Mouse (Mus musculus) heart, embryonic 16.5 days (tissue): ENCODE results near the gene Gm47791. TPM values are rescaled to one million over a fixed set of nuclear protein-coding genes. Genes with fewer than 3 reads are reported as not detected.
A peak's percentile ranks its signal among the peaks of the same experiment; 100 is the strongest.

Experiments used
- ATAC-seq: fragments of 200-750 bp; cut with Nextera tagmentation; replicated peaks from 2 replicates; pipeline ENCODE4 v1.8.0; 2017; ENCODE audit warnings: moderate number of reproducible peaks; ENCODE audit not compliant: insufficient read depth, low FRiP score; ENCODE audit errors: extremely low read depth
- H3K27ac ChIP-seq: fragments of 300-500 bp; sonication (generic); 2 replicates; pipeline ENCODE4 v1.5.1; 2014; ENCODE audit warnings: mild to moderate bottlenecking, low read length, control low read depth, moderate library complexity
- H3K27me3 ChIP-seq: fragments of 300-500 bp; sonication (generic); 2 replicates; pipeline ENCODE4 v1.6.1; 2014; ENCODE audit warnings: low read length, mixed read lengths; ENCODE audit not compliant: control insufficient read depth, insufficient read depth
- H3K36me3 ChIP-seq: fragments of 300-500 bp; sonication (generic); 2 replicates; pipeline ENCODE4 v1.6.1; 2014; ENCODE audit not compliant: control insufficient read depth, insufficient read depth
- H3K4me1 ChIP-seq: fragments of 300-500 bp; sonication (generic); 2 replicates; pipeline ENCODE4 v1.6.1; 2014; ENCODE audit warnings: low read length, mixed read lengths; ENCODE audit not compliant: control insufficient read depth, insufficient read depth
- H3K4me2 ChIP-seq: fragments of 300-500 bp; sonication (generic); 2 replicates; pipeline ENCODE4 v1.6.1; 2014; ENCODE audit warnings: low read depth, mild to moderate bottlenecking, control low read depth, low read length
- H3K4me3 ChIP-seq: fragments of 300-500 bp; sonication (generic); 2 replicates; pipeline ENCODE4 v1.5.1; 2014; ENCODE audit warnings: mild to moderate bottlenecking, control low read depth, low read length
- H3K9ac ChIP-seq: fragments of 300-500 bp; sonication (generic); 2 replicates; pipeline ENCODE4 v1.6.1; 2014; ENCODE audit warnings: low read length, control low read depth
- H3K9me3 ChIP-seq: fragments of 300-500 bp; sonication (generic); replicated peaks from 2 replicates; pipeline ENCODE4 v1.6.1; 2016; ENCODE audit warnings: low read length; ENCODE audit not compliant: control insufficient read depth
- WGBS: fragments of 180-500 bp; shearing (Covaris S2); extraction: QIAGEN DNeasy Blood & Tissue Kit; methylation state at CpG from one replicate; pipeline ENCODE4 v1.1.7; 2014; 5-methylcytosine and 5-hydroxymethylcytosine counted together
- polyA plus RNA-seq: library from polyadenylated mRNA; unstranded; fragments of >200 nt; fragmentation: Nextera tagmentation; extraction: Ambion mirVana; gene quantifications from 2 replicates; pipeline ENCODE4 v1.2.1, GENCODE M21; 2015

The Gm47791 gene
- polyA plus RNA-seq, 1 experiment from 2014 or later: not detected

- no peak for ATAC-seq
Measured at GRCm38 (mm10) chr1:82804059-82804458, 33.0 kb upstream of the Gm47791 start.

GRCm38 (mm10) chr1:82803608-82804007, 32.6 kb upstream of the Gm47791 start:
- ATAC-seq: no peak
- peaks cover 8% of the 10 kb centered on the region for H3K4me1 ChIP-seq
- H3K4me3 ChIP-seq: no peak overlapping the region
- no peak overlapping the region for H3K27ac ChIP-seq
- no peak overlapping the region for H3K4me2 ChIP-seq
- H3K27me3 ChIP-seq: no peaks in the 10 kb centered on the region
- WGBS: 74% methylated on average over 7 of the region's 7 CpGs
- no peaks in the 10 kb centered on the region for H3K9me3 ChIP-seq
- H3K36me3 ChIP-seq: no peaks in the 10 kb centered on the region
- no peak overlapping the region for H3K9ac ChIP-seq

More at GRCm38 (mm10) chr1:82804059-82804458, 33.0 kb upstream of the Gm47791 start:
- H3K36me3 ChIP-seq: no peaks in the 10 kb centered on the region
- 79% methylated on average over 1 of the region's 1 CpGs for WGBS
- H3K27me3 ChIP-seq: no peaks in the 10 kb centered on the region
- no peak overlapping the region for H3K4me3 ChIP-seq
- no peaks in the 10 kb centered on the region for H3K9me3 ChIP-seq
- H3K27ac ChIP-seq: no peak overlapping the region
- no peak overlapping the region for H3K4me2 ChIP-seq
- no peak overlapping the region for H3K9ac ChIP-seq
- peaks cover 10% of the 10 kb centered on the region for H3K4me1 ChIP-seq

GRCm38 (mm10) chr1:82801105-82801783, 30.2 kb upstream of the Gm47791 start:
- Histone ChIP-seq H3K9ac (no peak overlapping the region), H3K4me3 (no peak overlapping the region), H3K4me2 (no peak overlapping the region), H3K9me3 (no peaks in the 10 kb centered on the region), H3K4me1 (peaks cover 8% of the 10 kb centered on the region), H3K27me3 (no peaks in the 10 kb centered on the region), H3K36me3 (no peaks in the 10 kb centered on the region), H3K27ac (no peak overlapping the region)
- WGBS: 57% methylated on average over 12 of the region's 12 CpGs
- no peak for ATAC-seq

- WGBS: 74% methylated on average over 4 of the region's 4 CpGs
- ATAC-seq: no peak
- no peak overlapping the region for H3K4me2 ChIP-seq
Measured at GRCm38 (mm10) chr1:82798922-82799321, 27.9 kb upstream of the Gm47791 start.

GRCm38 (mm10) chr1:82798304-82798703, 27.3 kb upstream of the Gm47791 start:
- Histone ChIP-seq H3K4me2 (no peak overlapping the region), H3K9ac (no peak overlapping the region), H3K36me3 (no peaks in the 10 kb centered on the region), H3K9me3 (no peaks in the 10 kb centered on the region), H3K4me1 (peaks cover 3% of the 10 kb centered on the region), H3K27ac (no peak overlapping the region), H3K27me3 (no peaks in the 10 kb centered on the region), H3K4me3 (no peak overlapping the region)
- no peak for ATAC-seq
- WGBS: 60% methylated on average over 5 of the region's 5 CpGs

More at GRCm38 (mm10) chr1:82798922-82799321, 27.9 kb upstream of the Gm47791 start:
- H3K4me3 ChIP-seq: no peak overlapping the region
- no peaks in the 10 kb centered on the region for H3K36me3 ChIP-seq
- no peaks in the 10 kb centered on the region for H3K27me3 ChIP-seq
- no peak overlapping the region for H3K27ac ChIP-seq
- no peaks in the 10 kb centered on the region for H3K9me3 ChIP-seq
- H3K4me1 ChIP-seq: peaks cover 3% of the 10 kb centered on the region
- H3K9ac ChIP-seq: no peak overlapping the region

- ATAC-seq: no peak
- Histone ChIP-seq H3K4me1 (peaks cover 3% of the 10 kb centered on the region), H3K27me3 (no peaks in the 10 kb centered on the region), H3K27ac (no peak overlapping the region), H3K9ac (no peak overlapping the region), H3K36me3 (no peaks in the 10 kb centered on the region), H3K4me2 (no peak overlapping the region), H3K4me3 (no peak overlapping the region), H3K9me3 (no peaks in the 10 kb centered on the region)
- WGBS: 86% methylated on average over 4 of the region's 4 CpGs
Measured at GRCm38 (mm10) chr1:82797088-82797487, 26.0 kb upstream of the Gm47791 start.

GRCm38 (mm10) chr1:82795702-82796443, 24.8 kb upstream of the Gm47791 start:
- 48% methylated on average over 18 of the region's 18 CpGs for whole genome bisulfite sequencing
- Histone ChIP-seq H3K4me3 (no peak overlapping the region), H3K27me3 (no peaks in the 10 kb centered on the region), H3K27ac (peak overlapping the region; percentile 46), H3K36me3 (no peaks in the 10 kb centered on the region), H3K9ac (no peak overlapping the region), H3K9me3 (no peaks in the 10 kb centered on the region), H3K4me1 (no peaks in the 10 kb centered on the region; the same call in 1 of the 2 replicates), H3K4me2 (no peak overlapping the region)
- peak; percentile 51; the same call in 1 of the 2 replicates for ATAC-seq

- ATAC-seq: no peak
- H3K4me1 ChIP-seq: no peaks in the 10 kb centered on the region; the same call in 1 of the 2 replicates
- H3K4me2 ChIP-seq: no peak overlapping the region
- no peak overlapping the region for H3K9ac ChIP-seq
- H3K27ac ChIP-seq: peak overlapping the region; percentile 46
- no peaks in the 10 kb centered on the region for H3K36me3 ChIP-seq
- H3K4me3 ChIP-seq: no peak overlapping the region
- H3K9me3 ChIP-seq: no peaks in the 10 kb centered on the region
- WGBS: 73% methylated on average over 2 of the region's 2 CpGs
- no peaks in the 10 kb centered on the region for H3K27me3 ChIP-seq
Measured at GRCm38 (mm10) chr1:82795211-82795610, 24.2 kb upstream of the Gm47791 start.

- no peak for ATAC-seq
- no peak overlapping the region for H3K4me3 ChIP-seq
- no peak overlapping the region for H3K27ac ChIP-seq
- H3K36me3 ChIP-seq: no peaks in the 10 kb centered on the region
- H3K9ac ChIP-seq: no peak overlapping the region
- H3K27me3 ChIP-seq: no peaks in the 10 kb centered on the region
- 0 out of 2 replicates have a peak, but pooled peaks cover 2% of the 10 kb centered on the region for H3K9me3 ChIP-seq
- 66% methylated on average over 4 of the region's 4 CpGs for WGBS
- no peaks in the 10 kb centered on the region; the same call in 1 of the 2 replicates for H3K4me1 ChIP-seq
- no peak overlapping the region for H3K4me2 ChIP-seq
Measured at GRCm38 (mm10) chr1:82793986-82794385, 22.9 kb upstream of the Gm47791 start.
